Mouse (Mus musculus) ES-Bruce4 (cell line): ENCODE measurements at regions not wholly inside any gene's neighbourhood (a gene's known extent, or its start where the extent isn't known, plus 50 kb on each side); places are given as distances from the start of the nearest gene placed in this dataset.

ENCODE experiments used
- H3K27ac ChIP-seq: 2 replicates; pipeline ENCODE4 v1.5.1; 2012; ENCODE audit warnings: low read length, inconsistent platforms; ENCODE audit not compliant: insufficient read depth
- H3K27me3 ChIP-seq: 2 replicates; pipeline ENCODE4 v1.6.1; 2012; ENCODE audit warnings: mild to moderate bottlenecking, low read length, inconsistent platforms; ENCODE audit not compliant: control insufficient read depth, poor library complexity, insufficient read depth, severe bottlenecking
- H3K36me3 ChIP-seq: 2 replicates; pipeline ENCODE4 v1.6.1; 2012; ENCODE audit warnings: inconsistent platforms, mild to moderate bottlenecking, low read length, moderate library complexity; ENCODE audit not compliant: control insufficient read depth, poor library complexity, insufficient read depth, severe bottlenecking
- H3K4me1 ChIP-seq: one replicate; pipeline ENCODE4 v1.8.1; 2011; ENCODE audit warnings: low read length; ENCODE audit not compliant: control insufficient read depth, insufficient read depth
- H3K4me3 ChIP-seq: 2 replicates; pipeline ENCODE4 v1.5.1; 2011; ENCODE audit warnings: low read depth, mild to moderate bottlenecking, low read length
- H3K9ac ChIP-seq: 2 replicates; pipeline ENCODE4 v1.6.1; 2012; ENCODE audit warnings: low read depth, mild to moderate bottlenecking, inconsistent platforms; ENCODE audit not compliant: poor library complexity, severe bottlenecking
- H3K9me3 ChIP-seq: replicated peaks from 2 replicates; pipeline ENCODE4 v1.6.1; 2012; ENCODE audit warnings: mild to moderate bottlenecking, low read length, inconsistent platforms; ENCODE audit not compliant: control insufficient read depth, poor library complexity, insufficient read depth, severe bottlenecking
- CTCF ChIP-seq: IDR thresholded peaks from one replicate; pipeline ENCODE4 v1.8.1; 2011; ENCODE audit warnings: low read depth, low read length
- EP300 ChIP-seq: IDR thresholded peaks from 2 replicates; pipeline ENCODE4 v1.6.1; 2011; ENCODE audit warnings: low read depth, low read length; ENCODE audit not compliant: insufficient read depth
- POLR2A ChIP-seq: IDR thresholded peaks from one replicate; pipeline ENCODE4 v1.8.1; 2011; ENCODE audit warnings: low read length; ENCODE audit not compliant: insufficient read depth

DNA sequence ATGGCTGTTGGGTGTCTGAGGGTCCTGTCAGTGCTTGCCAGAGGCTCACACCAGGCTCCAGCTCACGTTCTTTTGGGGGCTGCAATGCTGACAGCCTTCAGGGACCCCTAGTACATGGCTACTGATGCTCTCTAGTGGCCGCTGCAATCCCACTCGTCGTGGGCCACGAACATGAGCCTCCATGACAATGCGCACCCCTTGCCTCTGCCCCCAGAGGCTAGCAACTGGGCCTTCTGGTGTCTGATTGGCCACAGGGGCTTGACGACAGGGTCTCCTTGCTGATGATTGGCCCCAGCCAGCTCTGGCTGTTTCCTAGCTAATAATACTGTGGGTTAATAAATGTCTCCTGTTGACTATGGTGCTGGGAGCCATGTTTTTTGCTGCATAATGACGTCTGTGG is 61.1 kb downstream of the Rtl1 start:
- Histone ChIP-seq H3K9me3 (peaks cover 38% of the 10 kb centered on the region), H3K36me3 (no peaks in the 10 kb centered on the region), H3K9ac (no peak overlapping the region), H3K4me3 (no peak overlapping the region), H3K4me1 (no peaks in the 10 kb centered on the region), H3K27me3 (no peaks in the 10 kb centered on the region), H3K27ac (no peak overlapping the region)
- TF ChIP-seq CTCF = no peak
- TF ChIP-seq EP300 = no peak
- no peak for TF ChIP-seq POLR2A

DNA sequence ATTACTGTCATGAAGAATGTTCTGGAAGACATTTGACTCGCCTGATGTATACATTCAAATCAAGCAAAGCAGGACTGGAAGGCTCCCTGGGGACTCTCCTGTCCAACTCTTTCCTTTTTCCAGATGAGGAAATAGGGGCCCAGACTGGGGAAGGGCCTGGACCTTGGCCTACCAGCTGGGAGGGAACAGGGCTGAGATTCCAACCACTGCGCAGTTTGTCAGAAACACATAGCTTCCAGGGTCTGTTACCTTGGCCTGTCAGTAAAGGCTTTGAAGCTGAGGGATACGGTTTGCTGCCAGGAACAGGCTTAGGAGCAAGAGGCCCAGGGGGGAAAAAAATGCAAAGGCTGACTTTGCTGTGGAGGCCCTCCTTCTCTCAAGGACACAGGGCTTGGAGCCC is 61.5 kb downstream of the Rtl1 start:
- Histone ChIP-seq H3K27me3 (no peaks in the 10 kb centered on the region), H3K9ac (no peak overlapping the region), H3K36me3 (no peaks in the 10 kb centered on the region), H3K9me3 (peaks cover 38% of the 10 kb centered on the region), H3K27ac (no peak overlapping the region), H3K4me3 (no peak overlapping the region), H3K4me1 (no peaks in the 10 kb centered on the region)
- no peak for TF ChIP-seq POLR2A
- no peak for TF ChIP-seq EP300
- TF ChIP-seq CTCF = no peak

DNA sequence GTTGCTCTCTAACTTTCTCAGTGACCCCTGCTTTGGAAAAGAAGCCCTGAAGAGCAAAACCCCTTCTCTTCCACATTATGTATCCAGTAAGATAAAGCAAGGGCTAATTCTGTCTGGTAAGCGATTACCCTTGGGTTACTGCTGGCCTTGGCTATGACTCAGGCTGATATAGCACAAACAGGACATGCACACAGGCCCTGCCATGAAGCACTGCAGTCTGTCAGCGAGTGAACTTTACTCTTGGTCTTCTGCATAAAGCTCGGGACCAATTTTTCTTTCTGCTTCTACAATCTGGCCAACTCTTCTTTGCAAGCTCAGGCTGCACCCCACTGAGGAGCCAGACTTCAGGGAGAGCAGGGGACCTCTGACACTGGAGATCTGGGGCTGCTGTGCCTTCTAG is 63.6 kb downstream of the Rtl1 start:
- no peaks in the 10 kb centered on the region for H3K36me3 ChIP-seq
- no peak overlapping the region for H3K9ac ChIP-seq
- TF ChIP-seq POLR2A (no peak), EP300 (no peak), CTCF (no peak)
- H3K9me3 ChIP-seq = peaks cover 40% of the 10 kb centered on the region
- H3K27ac ChIP-seq = no peak overlapping the region
- H3K4me3 ChIP-seq = no peak overlapping the region
- H3K27me3 ChIP-seq = no peaks in the 10 kb centered on the region
- H3K4me1 ChIP-seq = no peaks in the 10 kb centered on the region

DNA sequence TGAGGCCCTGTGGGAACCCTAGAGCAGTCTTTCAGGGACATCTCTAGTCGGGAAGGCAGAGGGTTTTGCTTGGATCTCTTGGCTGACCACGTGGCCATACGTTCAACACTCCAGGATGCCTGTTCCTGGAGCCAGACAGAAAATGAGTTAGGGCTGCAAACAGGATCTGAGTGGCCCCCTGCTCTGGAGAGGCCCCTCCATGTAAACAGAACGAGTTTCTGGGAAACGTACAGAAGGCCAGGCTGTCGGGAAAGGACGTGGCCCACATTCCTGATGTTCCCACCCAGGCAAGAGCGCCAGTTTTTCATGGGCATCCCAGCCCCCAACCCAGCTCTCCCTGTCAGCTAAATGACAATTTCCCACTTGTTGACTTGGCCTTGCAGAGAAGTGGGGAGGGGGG is 67.7 kb downstream of the Rtl1 start:
- Histone ChIP-seq H3K9ac (no peak overlapping the region), H3K4me1 (no peaks in the 10 kb centered on the region), H3K9me3 (peaks cover 60% of the 10 kb centered on the region), H3K36me3 (no peaks in the 10 kb centered on the region), H3K27me3 (no peaks in the 10 kb centered on the region), H3K27ac (no peak overlapping the region), H3K4me3 (no peak overlapping the region)
- no peak for TF ChIP-seq EP300
- TF ChIP-seq CTCF = no peak
- TF ChIP-seq POLR2A = no peak

DNA sequence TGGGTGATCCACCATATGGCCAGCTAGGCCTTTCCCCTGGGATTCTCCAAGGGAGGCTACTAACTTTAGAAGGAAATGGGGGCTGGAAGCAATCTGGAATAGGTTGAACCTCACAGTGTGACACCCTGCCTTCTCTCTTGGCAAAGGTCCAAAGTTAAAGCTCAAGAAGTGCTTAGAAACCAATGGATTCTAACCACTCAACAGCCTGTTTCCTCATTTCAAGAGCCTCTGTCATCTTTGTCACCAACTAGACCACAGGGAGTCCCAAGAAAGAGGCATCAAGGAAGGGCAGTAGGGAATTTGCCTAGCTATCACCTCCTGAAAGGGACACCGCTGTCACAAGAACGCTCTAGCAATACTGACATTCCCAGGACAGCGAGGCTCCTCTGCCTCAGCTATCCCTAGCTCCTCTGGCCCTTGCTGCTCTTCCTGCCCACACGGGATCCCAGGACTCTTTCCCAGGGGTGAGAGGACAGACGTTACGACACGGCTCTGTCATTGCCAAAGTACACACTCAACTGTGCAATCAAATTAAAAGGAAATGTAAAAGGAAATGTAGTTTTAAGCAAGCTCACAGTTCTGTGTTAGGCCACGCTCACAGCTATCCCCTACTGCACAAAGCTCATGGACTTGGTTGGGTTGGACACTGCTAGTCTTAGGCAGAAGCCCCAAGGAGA is 68.6 kb downstream of the Rtl1 start:
- Histone ChIP-seq H3K9me3 (peaks cover 67% of the 10 kb centered on the region), H3K36me3 (no peaks in the 10 kb centered on the region), H3K9ac (no peak overlapping the region), H3K4me1 (no peaks in the 10 kb centered on the region), H3K27ac (no peak overlapping the region), H3K4me3 (no peak overlapping the region), H3K27me3 (no peaks in the 10 kb centered on the region)
- TF ChIP-seq CTCF (no peak), POLR2A (no peak), EP300 (no peak)

DNA sequence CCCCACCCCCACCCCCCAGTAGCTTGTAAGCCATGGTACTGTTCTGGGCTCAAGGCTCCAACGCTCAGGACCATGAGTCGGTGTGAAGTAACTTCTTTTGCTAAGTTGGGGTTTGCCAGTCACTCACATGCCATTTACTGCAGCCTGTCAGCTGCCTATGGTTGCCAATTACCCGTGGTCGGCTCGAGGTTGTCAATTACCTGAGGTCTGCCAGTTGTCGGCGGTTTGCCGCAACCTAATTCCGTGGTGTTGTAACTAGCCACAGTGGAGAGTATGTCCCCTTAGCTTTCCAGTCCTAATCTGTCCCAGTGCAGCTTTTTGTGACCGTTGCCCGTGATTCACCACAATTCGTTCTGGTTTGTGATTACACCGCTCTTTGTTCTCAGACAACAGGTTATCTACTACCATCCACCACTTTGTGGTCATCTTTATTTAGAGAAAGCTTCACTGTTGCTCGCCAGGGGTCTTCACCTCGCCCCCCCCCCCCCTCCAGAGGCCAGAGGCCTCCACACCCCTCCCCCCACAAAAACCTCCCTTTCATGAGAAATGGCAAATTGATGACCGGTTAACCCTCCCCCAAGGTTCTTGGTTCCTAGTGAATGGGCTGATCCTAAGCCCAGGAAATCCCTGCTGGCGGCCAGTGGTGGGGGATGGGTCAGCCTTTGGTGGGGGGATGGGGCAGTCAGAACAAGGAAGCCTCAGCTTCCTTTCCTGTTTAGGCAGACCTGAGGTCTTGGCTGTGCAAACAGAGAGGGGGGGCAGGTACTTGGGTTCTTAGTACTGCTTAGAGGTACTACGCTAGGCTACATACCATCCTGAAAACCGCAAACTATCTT is 69.7 kb downstream of the Rtl1 start:
- H3K4me3 ChIP-seq = no peak overlapping the region
- H3K36me3 ChIP-seq = no peaks in the 10 kb centered on the region
- H3K27ac ChIP-seq = no peak overlapping the region
- peaks cover 70% of the 10 kb centered on the region for H3K9me3 ChIP-seq
- TF ChIP-seq CTCF = no peak
- peak; percentile 66; the same call in 1 of the 2 replicates for TF ChIP-seq EP300
- no peak overlapping the region for H3K9ac ChIP-seq
- H3K4me1 ChIP-seq = no peaks in the 10 kb centered on the region
- H3K27me3 ChIP-seq = no peaks in the 10 kb centered on the region
